Mouse (Mus musculus): ENCODE results near the gene Rab7b. TPM values are rescaled to one million over a fixed set of nuclear protein-coding genes. Genes with fewer than 3 reads are reported as not detected.

Rab7b gene
- polyA plus RNA-seq, 1 experiment from 2014 or later, result 0.50 TPM

DNA sequence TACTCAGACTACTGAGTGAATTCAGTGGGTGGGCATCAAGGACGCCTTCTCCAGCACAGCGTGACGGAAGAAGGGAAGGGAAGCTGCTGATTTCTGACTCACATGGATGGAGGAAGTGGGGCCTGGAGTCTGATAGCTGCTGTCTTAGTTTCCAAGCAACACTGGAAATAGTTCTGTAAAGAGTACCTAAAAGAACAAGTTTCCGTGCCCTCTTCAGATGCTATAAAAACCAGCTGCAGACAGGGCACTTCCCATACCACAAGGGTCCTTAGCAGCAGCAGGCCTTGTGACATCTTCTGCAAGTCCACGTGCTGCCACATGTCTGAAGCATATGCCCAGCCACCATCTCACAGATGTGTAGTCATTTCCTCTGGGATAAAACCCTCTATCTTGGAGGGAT lies 8.9 kb upstream of the Rab7b start:
- DNase-seq (ENCODE audit: low spot score), result no peak
- Histone ChIP-seq H3K4me3 (ENCODE audit: low read depth, low read length) (no peak overlapping the region), H3K9me3 (replicated peaks; ENCODE audit: control insufficient read depth, low read length) (no peaks in the 10 kb centered on the region), H3K36me3 (replicated peaks; ENCODE audit: control insufficient read depth, insufficient read depth, low read depth, low read length) (no peaks in the 10 kb centered on the region), H3K4me1 (ENCODE audit: control insufficient read depth, insufficient read depth, low read length) (no peaks in the 10 kb centered on the region), H3K27me3 (ENCODE audit: control insufficient read depth, insufficient read depth, low read length) (no peaks in the 10 kb centered on the region), H3K9ac (replicated peaks; ENCODE audit: low read length) (no peak overlapping the region), H3K27ac (replicated peaks; ENCODE audit: low read depth, low read length) (no peak overlapping the region), H3K4me2 (ENCODE audit: low read depth, low read length) (no peak overlapping the region)
- 86% methylated on average over 5 of the region's 5 CpGs for WGBS
- no peak for ATAC-seq (replicated peaks; ENCODE audit: insufficient number of reproducible peaks, low FRiP score, low TSS enrichment, low read depth)

DNA sequence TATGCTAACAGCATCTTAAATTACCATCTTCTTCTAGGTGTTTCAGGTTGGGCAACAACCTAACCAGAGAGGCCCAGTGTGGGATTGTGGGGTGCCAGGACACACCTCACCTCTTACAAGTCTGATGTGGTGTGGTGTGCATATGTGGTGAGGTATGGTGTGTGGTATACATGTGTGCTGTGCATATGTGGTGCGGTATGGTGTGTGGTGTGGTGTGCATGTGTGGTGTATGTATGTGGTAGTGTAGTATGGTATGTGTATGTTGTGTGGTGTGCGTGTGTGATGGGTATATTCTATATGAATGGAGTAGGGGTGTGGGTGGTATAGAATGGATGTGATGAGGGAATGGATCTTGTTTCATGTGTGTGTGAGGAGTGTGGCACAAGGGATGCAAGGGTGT lies 756 bp upstream of the Rab7b start:
- Histone ChIP-seq H3K27ac (replicated peaks; ENCODE audit: low read depth, low read length) (no peak overlapping the region), H3K4me1 (ENCODE audit: control insufficient read depth, insufficient read depth, low read length) (no peaks in the 10 kb centered on the region), H3K9me3 (replicated peaks; ENCODE audit: control insufficient read depth, low read length) (no peaks in the 10 kb centered on the region), H3K9ac (replicated peaks; ENCODE audit: low read length) (no peak overlapping the region), H3K27me3 (ENCODE audit: control insufficient read depth, insufficient read depth, low read length) (no peaks in the 10 kb centered on the region), H3K4me3 (ENCODE audit: low read depth, low read length) (no peak overlapping the region), H3K36me3 (replicated peaks; ENCODE audit: control insufficient read depth, insufficient read depth, low read depth, low read length) (no peaks in the 10 kb centered on the region), H3K4me2 (ENCODE audit: low read depth, low read length) (no peak overlapping the region)
- WGBS, result 93% methylated on average over 2 of the region's 2 CpGs
- ATAC-seq (replicated peaks; ENCODE audit: insufficient number of reproducible peaks, low FRiP score, low TSS enrichment, low read depth) (no peak), DNase-seq (ENCODE audit: low spot score) (no peak)

DNA sequence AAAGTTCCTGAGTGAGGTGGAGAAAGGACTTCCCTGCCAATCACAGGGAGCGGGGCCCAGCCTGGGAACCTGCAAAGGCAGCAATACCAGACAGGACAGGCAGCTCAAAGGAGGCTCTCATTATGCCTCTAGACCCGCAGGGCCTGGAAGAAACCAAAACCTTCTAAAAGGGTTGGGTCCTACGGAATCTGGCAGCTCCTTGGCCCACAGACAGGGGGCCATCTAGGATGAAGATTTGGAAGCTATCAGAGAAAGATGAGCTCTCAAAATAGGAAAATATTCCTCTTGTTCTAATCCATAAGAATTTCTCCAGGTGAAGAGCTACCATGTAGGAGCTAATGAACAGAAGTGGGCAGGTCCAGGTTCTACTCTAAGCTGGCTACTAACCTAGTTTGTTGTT lies 521 bp downstream of the Rab7b start:
- Histone ChIP-seq H3K9me3 (replicated peaks; ENCODE audit: control insufficient read depth, low read length) (no peaks in the 10 kb centered on the region), H3K27me3 (ENCODE audit: control insufficient read depth, insufficient read depth, low read length) (no peaks in the 10 kb centered on the region), H3K4me3 (ENCODE audit: low read depth, low read length) (no peak overlapping the region), H3K4me1 (ENCODE audit: control insufficient read depth, insufficient read depth, low read length) (no peaks in the 10 kb centered on the region), H3K27ac (replicated peaks; ENCODE audit: low read depth, low read length) (no peak overlapping the region), H3K36me3 (replicated peaks; ENCODE audit: control insufficient read depth, insufficient read depth, low read depth, low read length) (no peaks in the 10 kb centered on the region), H3K9ac (replicated peaks; ENCODE audit: low read length) (no peak overlapping the region), H3K4me2 (ENCODE audit: low read depth, low read length) (no peak overlapping the region)
- 66% methylated on average over 3 of the region's 3 CpGs for WGBS
- ATAC-seq (replicated peaks; ENCODE audit: insufficient number of reproducible peaks, low FRiP score, low TSS enrichment, low read depth) (no peak), DNase-seq (ENCODE audit: low spot score) (no peak)

DNA sequence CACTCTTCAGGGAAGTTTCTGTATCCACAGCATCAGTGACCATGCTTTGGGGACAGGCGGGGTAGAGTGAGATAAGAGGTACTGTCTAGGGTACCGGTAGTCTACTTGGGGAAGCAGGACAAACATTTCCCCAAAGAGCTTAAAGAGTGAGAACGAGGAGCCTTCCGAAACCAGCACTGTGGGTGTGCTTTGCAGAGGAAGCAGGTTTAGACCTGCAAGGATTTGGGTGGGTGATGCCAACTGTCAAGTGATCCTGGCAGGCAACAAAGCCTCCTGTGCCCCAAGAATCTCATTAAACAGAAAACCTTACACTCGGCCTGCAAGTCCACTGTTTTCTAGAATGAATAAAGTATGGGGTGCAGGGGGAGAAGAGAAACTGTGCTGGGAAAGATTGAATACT lies 1.4 kb downstream of the Rab7b start:
- Histone ChIP-seq H3K4me1 (ENCODE audit: control insufficient read depth, insufficient read depth, low read length) (no peaks in the 10 kb centered on the region), H3K36me3 (replicated peaks; ENCODE audit: control insufficient read depth, insufficient read depth, low read depth, low read length) (no peaks in the 10 kb centered on the region), H3K9me3 (replicated peaks; ENCODE audit: control insufficient read depth, low read length) (no peaks in the 10 kb centered on the region), H3K4me3 (ENCODE audit: low read depth, low read length) (no peak overlapping the region), H3K4me2 (ENCODE audit: low read depth, low read length) (no peak overlapping the region), H3K27ac (replicated peaks; ENCODE audit: low read depth, low read length) (no peak overlapping the region), H3K27me3 (ENCODE audit: control insufficient read depth, insufficient read depth, low read length) (no peaks in the 10 kb centered on the region), H3K9ac (replicated peaks; ENCODE audit: low read length) (no peak overlapping the region)
- WGBS, result 77% methylated on average over 5 of the region's 5 CpGs
- ATAC-seq (replicated peaks; ENCODE audit: insufficient number of reproducible peaks, low FRiP score, low TSS enrichment, low read depth) (no peak), DNase-seq (ENCODE audit: low spot score) (no peak)

DNA sequence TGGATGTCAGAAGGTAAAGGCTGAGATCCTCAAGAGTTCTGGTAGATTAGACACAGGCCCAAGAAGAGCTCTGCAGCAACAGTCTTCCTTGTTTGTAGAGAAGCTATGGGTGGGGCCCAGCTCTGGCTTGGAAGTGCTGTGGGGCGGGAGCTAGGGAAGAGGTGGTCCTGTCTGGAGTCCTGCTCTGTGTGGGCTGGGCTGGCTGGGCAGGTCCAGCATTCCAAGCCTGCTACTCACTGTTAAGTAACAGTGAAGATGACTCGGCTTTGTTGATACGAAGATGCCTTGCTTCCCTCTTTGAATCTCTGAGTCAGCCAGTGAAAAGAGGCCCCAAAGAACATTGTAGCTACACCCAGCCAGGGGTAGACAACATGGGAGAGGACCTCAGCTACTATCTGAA lies 1.9 kb downstream of the Rab7b start:
- no peak for ATAC-seq (replicated peaks; ENCODE audit: insufficient number of reproducible peaks, low FRiP score, low TSS enrichment, low read depth)
- H3K9ac ChIP-seq (replicated peaks; ENCODE audit: low read length), result no peak overlapping the region
- no peak for DNase-seq (ENCODE audit: low spot score)
- no peak overlapping the region for H3K4me3 ChIP-seq (ENCODE audit: low read depth, low read length)
- no peaks in the 10 kb centered on the region for H3K9me3 ChIP-seq (replicated peaks; ENCODE audit: control insufficient read depth, low read length)
- no peak overlapping the region for H3K27ac ChIP-seq (replicated peaks; ENCODE audit: low read depth, low read length)
- no peaks in the 10 kb centered on the region for H3K36me3 ChIP-seq (replicated peaks; ENCODE audit: control insufficient read depth, insufficient read depth, low read depth, low read length)
- H3K4me1 ChIP-seq (ENCODE audit: control insufficient read depth, insufficient read depth, low read length), result no peaks in the 10 kb centered on the region
- WGBS, result 73% methylated on average over 3 of the region's 3 CpGs
- no peak overlapping the region for H3K4me2 ChIP-seq (ENCODE audit: low read depth, low read length)
- H3K27me3 ChIP-seq (ENCODE audit: control insufficient read depth, insufficient read depth, low read length), result no peaks in the 10 kb centered on the region

DNA sequence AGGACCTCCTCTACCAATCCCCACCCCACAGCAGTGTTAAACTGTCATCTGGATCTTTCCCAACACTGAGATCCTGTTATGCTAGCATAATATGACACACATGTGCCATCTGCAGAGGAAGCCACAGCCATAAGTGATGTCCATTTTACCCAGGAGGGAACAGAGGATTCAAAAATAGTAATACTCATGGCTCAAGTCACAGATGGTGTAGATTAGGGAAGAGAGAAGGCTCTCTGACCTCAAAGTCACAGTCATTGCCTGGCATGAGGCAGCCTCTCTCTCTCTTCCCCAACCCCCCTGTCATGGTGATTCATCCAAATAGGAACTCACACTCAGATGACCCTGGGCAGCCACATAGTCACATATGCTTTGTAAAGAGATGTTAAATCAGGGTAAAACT lies 2.9 kb downstream of the Rab7b start:
- H3K4me2 ChIP-seq (ENCODE audit: low read depth, low read length), result no peak overlapping the region
- H3K36me3 ChIP-seq (replicated peaks; ENCODE audit: control insufficient read depth, insufficient read depth, low read depth, low read length), result no peaks in the 10 kb centered on the region

DNA sequence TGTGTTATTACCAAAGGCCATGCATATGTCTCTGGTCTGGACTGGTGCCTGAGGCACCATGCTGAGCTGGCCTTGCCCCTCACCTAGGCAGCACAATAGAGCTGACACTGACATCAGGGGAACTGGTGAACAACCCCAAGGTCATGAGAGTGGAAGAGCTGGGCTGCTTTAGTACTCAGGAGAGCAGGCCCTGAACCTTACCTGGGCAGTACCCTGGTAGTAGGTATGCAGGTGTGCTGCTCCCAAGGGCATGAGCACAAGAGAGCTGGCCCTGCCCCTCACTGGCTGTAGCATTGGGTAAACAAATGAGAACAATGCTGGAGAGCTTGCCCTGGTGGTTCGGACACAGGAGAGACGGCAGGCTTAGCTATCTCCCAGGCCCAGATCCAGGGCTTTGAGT lies 6.8 kb downstream of the Rab7b start:
- H3K36me3 ChIP-seq (replicated peaks; ENCODE audit: control insufficient read depth, insufficient read depth, low read depth, low read length), result no peaks in the 10 kb centered on the region
- H3K27ac ChIP-seq (replicated peaks; ENCODE audit: low read depth, low read length), result no peak overlapping the region
- no peak overlapping the region for H3K4me2 ChIP-seq (ENCODE audit: low read depth, low read length)
- no peak overlapping the region for H3K4me3 ChIP-seq (ENCODE audit: low read depth, low read length)
- DNase-seq (ENCODE audit: low spot score) (no peak), ATAC-seq (replicated peaks; ENCODE audit: insufficient number of reproducible peaks, low FRiP score, low TSS enrichment, low read depth) (0 out of 2 replicates have a peak, but pooled peaks have one; percentile 23)
- no peak overlapping the region for H3K9ac ChIP-seq (replicated peaks; ENCODE audit: low read length)
- H3K4me1 ChIP-seq (ENCODE audit: control insufficient read depth, insufficient read depth, low read length), result no peaks in the 10 kb centered on the region
- H3K9me3 ChIP-seq (replicated peaks; ENCODE audit: control insufficient read depth, low read length), result no peaks in the 10 kb centered on the region
- H3K27me3 ChIP-seq (ENCODE audit: control insufficient read depth, insufficient read depth, low read length), result no peaks in the 10 kb centered on the region
- WGBS, result 75% methylated on average over 2 of the region's 2 CpGs

More for the DNA sequence above, 2.9 kb downstream of the Rab7b start:
- ATAC-seq (replicated peaks; ENCODE audit: insufficient number of reproducible peaks, low FRiP score, low TSS enrichment, low read depth) (no peak), DNase-seq (ENCODE audit: low spot score) (peak; percentile 37)
- Histone ChIP-seq H3K27ac (replicated peaks; ENCODE audit: low read depth, low read length) (no peak overlapping the region), H3K9ac (replicated peaks; ENCODE audit: low read length) (no peak overlapping the region), H3K27me3 (ENCODE audit: control insufficient read depth, insufficient read depth, low read length) (no peaks in the 10 kb centered on the region), H3K9me3 (replicated peaks; ENCODE audit: control insufficient read depth, low read length) (no peaks in the 10 kb centered on the region), H3K4me3 (ENCODE audit: low read depth, low read length) (no peak overlapping the region), H3K4me1 (ENCODE audit: control insufficient read depth, insufficient read depth, low read length) (no peaks in the 10 kb centered on the region)

DNA sequence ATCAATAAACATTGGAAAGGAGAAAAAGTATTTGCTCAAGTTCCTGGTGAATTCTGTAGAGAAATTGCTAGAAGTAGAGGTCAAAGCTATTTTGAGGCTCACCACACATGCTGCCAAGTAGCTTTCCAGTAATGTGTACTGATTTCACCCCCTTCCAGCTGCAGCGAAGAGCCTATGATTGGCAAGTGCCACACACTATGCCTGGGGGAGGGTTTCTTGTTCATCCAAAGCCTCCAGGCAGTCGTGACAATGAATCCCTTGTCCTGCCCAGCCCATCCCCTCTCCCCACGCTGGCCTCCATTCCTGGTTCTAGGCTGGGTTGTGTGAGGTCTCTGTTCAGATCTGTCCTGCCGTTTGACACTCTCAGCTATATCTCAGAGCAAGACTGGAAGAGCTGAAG lies 7.8 kb downstream of the Rab7b start:
- Histone ChIP-seq H3K4me3 (ENCODE audit: low read depth, low read length) (no peak overlapping the region), H3K36me3 (replicated peaks; ENCODE audit: control insufficient read depth, insufficient read depth, low read depth, low read length) (no peaks in the 10 kb centered on the region), H3K9ac (replicated peaks; ENCODE audit: low read length) (no peak overlapping the region), H3K4me1 (ENCODE audit: control insufficient read depth, insufficient read depth, low read length) (no peaks in the 10 kb centered on the region), H3K27me3 (ENCODE audit: control insufficient read depth, insufficient read depth, low read length) (no peaks in the 10 kb centered on the region), H3K9me3 (replicated peaks; ENCODE audit: control insufficient read depth, low read length) (no peaks in the 10 kb centered on the region), H3K27ac (replicated peaks; ENCODE audit: low read depth, low read length) (no peak overlapping the region), H3K4me2 (ENCODE audit: low read depth, low read length) (no peak overlapping the region)
- 29% methylated on average over 4 of the region's 4 CpGs for WGBS
- ATAC-seq (replicated peaks; ENCODE audit: insufficient number of reproducible peaks, low FRiP score, low TSS enrichment, low read depth) (no peak), DNase-seq (ENCODE audit: low spot score) (peak; percentile 4)

DNA sequence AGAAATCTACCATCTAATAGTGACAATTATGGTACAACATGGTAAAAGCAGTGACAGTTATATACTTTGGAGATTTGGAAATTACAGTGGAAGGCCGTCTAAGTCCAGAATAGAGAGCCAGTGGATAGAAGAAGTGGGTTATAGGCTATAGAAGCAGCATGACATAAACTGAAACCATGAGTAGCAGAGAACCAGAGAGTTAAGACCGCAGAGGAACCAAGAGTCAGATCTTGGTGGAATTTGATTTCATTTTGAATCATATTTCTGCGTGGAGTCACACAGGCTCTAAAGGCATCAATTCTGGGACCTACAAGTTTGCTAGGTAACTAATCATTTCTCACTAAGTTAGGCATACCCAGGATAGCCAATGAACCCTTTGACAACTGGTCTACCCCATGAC lies 10.3 kb downstream of the Rab7b start:
- Histone ChIP-seq H3K27me3 (ENCODE audit: control insufficient read depth, insufficient read depth, low read length) (no peaks in the 10 kb centered on the region), H3K27ac (replicated peaks; ENCODE audit: low read depth, low read length) (no peak overlapping the region), H3K9ac (replicated peaks; ENCODE audit: low read length) (no peak overlapping the region), H3K9me3 (replicated peaks; ENCODE audit: control insufficient read depth, low read length) (no peaks in the 10 kb centered on the region), H3K4me2 (ENCODE audit: low read depth, low read length) (no peak overlapping the region), H3K4me3 (ENCODE audit: low read depth, low read length) (no peak overlapping the region), H3K4me1 (ENCODE audit: control insufficient read depth, insufficient read depth, low read length) (no peaks in the 10 kb centered on the region), H3K36me3 (replicated peaks; ENCODE audit: control insufficient read depth, insufficient read depth, low read depth, low read length) (no peaks in the 10 kb centered on the region)
- DNase-seq (ENCODE audit: low spot score) (no peak), ATAC-seq (replicated peaks; ENCODE audit: insufficient number of reproducible peaks, low FRiP score, low TSS enrichment, low read depth) (no peak)
- 92% methylated on average over 3 of the region's 3 CpGs for WGBS
